Mouse (Mus musculus): Measurements from ENCODE around the gene Gas7. TPM values are rescaled to one million over a fixed set of nuclear protein-coding genes. Genes with fewer than 3 reads are reported as not detected.

Gas7 gene
- total RNA-seq, 1 experiment = 2.4 TPM

- H3K9ac ChIP-seq (ENCODE audit: insufficient read depth, low read depth, low read length, poor library complexity, severe bottlenecking) = no peak overlapping the region
- H3K4me1 ChIP-seq (ENCODE audit: control insufficient read depth in 2 of 2, insufficient read depth in 2 of 2, low read length in 2 of 2, poor library complexity in 1 of 2) = no peaks in the 10 kb centered on the region
- H3K36me3 ChIP-seq (ENCODE audit: control insufficient read depth, insufficient read depth, low read length, poor library complexity, severe bottlenecking) = no peaks in the 10 kb centered on the region
- no peak overlapping the region for H3K27ac ChIP-seq (ENCODE audit: insufficient read depth, low read depth, low read length, poor library complexity, severe bottlenecking)
- no peak overlapping the region for H3K4me3 ChIP-seq (ENCODE audit: insufficient read depth in 1 of 2, low read depth in 1 of 2, low read length in 2 of 2, poor library complexity in 1 of 2, severe bottlenecking in 1 of 2)
- DNase-seq (ENCODE audit: low read depth, low spot score) = no peak
- TF ChIP-seq ZNF384 (IDR thresholded peaks at IDR 0.05; ENCODE audit: low read depth, low read length) = no peak
- TF ChIP-seq ZC3H11A (IDR thresholded peaks at IDR 0.05; ENCODE audit: borderline replicate concordance, low read depth, low read length) = no peak
- TF ChIP-seq HCFC1 (IDR thresholded peaks at IDR 0.05; ENCODE audit: borderline replicate concordance, insufficient read depth, low read length) = no peak
- TF ChIP-seq CHD2 (IDR thresholded peaks at IDR 0.05; ENCODE audit: low read depth, low read length) = no peak
- no peak for TF ChIP-seq MAFK (IDR thresholded peaks at IDR 0.05; ENCODE audit: insufficient read depth, low read depth, low read length)
- no peaks in the 10 kb centered on the region for H3K9me3 ChIP-seq (ENCODE audit: control insufficient read depth, insufficient read depth, low read depth, low read length)
- in situ Hi-C loops (cut with MboI; ENCODE audit: low sequenced_read_pairs in 2 of 2, unreplicated experiment in 2 of 2) = no loop called here
These were observed 133.1 kb downstream of the Gas7 start for GRCm38 (mm10) chr11:67588196-67588827.

GRCm38 (mm10) chr11:67588828-67589314, 133.6 kb downstream of the Gas7 start:
- Histone ChIP-seq H3K9me3 (ENCODE audit: control insufficient read depth, insufficient read depth, low read depth, low read length) (no peaks in the 10 kb centered on the region), H3K36me3 (ENCODE audit: control insufficient read depth, insufficient read depth, low read length, poor library complexity, severe bottlenecking) (no peaks in the 10 kb centered on the region), H3K9ac (ENCODE audit: insufficient read depth, low read depth, low read length, poor library complexity, severe bottlenecking) (no peak overlapping the region), H3K4me1 (ENCODE audit: control insufficient read depth in 2 of 2, insufficient read depth in 2 of 2, low read length in 2 of 2, poor library complexity in 1 of 2) (no peaks in the 10 kb centered on the region), H3K4me3 (ENCODE audit: insufficient read depth in 1 of 2, low read depth in 1 of 2, low read length in 2 of 2, poor library complexity in 1 of 2, severe bottlenecking in 1 of 2) (no peak overlapping the region), H3K27ac (ENCODE audit: insufficient read depth, low read depth, low read length, poor library complexity, severe bottlenecking) (no peak overlapping the region)
- DNase-seq (ENCODE audit: low read depth, low spot score) = no peak
- no peak for TF ChIP-seq ZC3H11A (IDR thresholded peaks at IDR 0.05; ENCODE audit: borderline replicate concordance, low read depth, low read length)
- no peak for TF ChIP-seq MAFK (IDR thresholded peaks at IDR 0.05; ENCODE audit: insufficient read depth, low read depth, low read length)
- TF ChIP-seq HCFC1 (IDR thresholded peaks at IDR 0.05; ENCODE audit: borderline replicate concordance, insufficient read depth, low read length) = no peak
- TF ChIP-seq CHD2 (IDR thresholded peaks at IDR 0.05; ENCODE audit: low read depth, low read length) = no peak
- TF ChIP-seq ZNF384 (IDR thresholded peaks at IDR 0.05; ENCODE audit: low read depth, low read length) = no peak
- in situ Hi-C loops (cut with MboI; ENCODE audit: low sequenced_read_pairs in 2 of 2, unreplicated experiment in 2 of 2) = no loop called here

- Histone ChIP-seq H3K4me3 (ENCODE audit: insufficient read depth in 1 of 2, low read depth in 1 of 2, low read length in 2 of 2, poor library complexity in 1 of 2, severe bottlenecking in 1 of 2) (no peak overlapping the region), H3K9me3 (ENCODE audit: control insufficient read depth, insufficient read depth, low read depth, low read length) (no peaks in the 10 kb centered on the region), H3K4me1 (ENCODE audit: control insufficient read depth in 2 of 2, insufficient read depth in 2 of 2, low read length in 2 of 2, poor library complexity in 1 of 2) (no peaks in the 10 kb centered on the region), H3K36me3 (ENCODE audit: control insufficient read depth, insufficient read depth, low read length, poor library complexity, severe bottlenecking) (no peaks in the 10 kb centered on the region), H3K27ac (ENCODE audit: insufficient read depth, low read depth, low read length, poor library complexity, severe bottlenecking) (no peak overlapping the region), H3K9ac (ENCODE audit: insufficient read depth, low read depth, low read length, poor library complexity, severe bottlenecking) (no peak overlapping the region)
- DNase-seq (ENCODE audit: low read depth, low spot score) = no peak
- in situ Hi-C loops (cut with MboI; ENCODE audit: low sequenced_read_pairs in 2 of 2, unreplicated experiment in 2 of 2) = no loop called here
- TF ChIP-seq ZC3H11A (IDR thresholded peaks at IDR 0.05; ENCODE audit: borderline replicate concordance, low read depth, low read length) = no peak
- no peak for TF ChIP-seq ZNF384 (IDR thresholded peaks at IDR 0.05; ENCODE audit: low read depth, low read length)
- TF ChIP-seq CHD2 (IDR thresholded peaks at IDR 0.05; ENCODE audit: low read depth, low read length) = no peak
- TF ChIP-seq MAFK (IDR thresholded peaks at IDR 0.05; ENCODE audit: insufficient read depth, low read depth, low read length) = no peak
- no peak for TF ChIP-seq HCFC1 (IDR thresholded peaks at IDR 0.05; ENCODE audit: borderline replicate concordance, insufficient read depth, low read length)
These were observed 141.0 kb downstream of the Gas7 start for GRCm38 (mm10) chr11:67596233-67596632.

- Histone ChIP-seq H3K4me1 (ENCODE audit: control insufficient read depth in 2 of 2, insufficient read depth in 2 of 2, low read length in 2 of 2, poor library complexity in 1 of 2) (no peaks in the 10 kb centered on the region), H3K4me3 (ENCODE audit: insufficient read depth in 1 of 2, low read depth in 1 of 2, low read length in 2 of 2, poor library complexity in 1 of 2, severe bottlenecking in 1 of 2) (no peak overlapping the region), H3K9ac (ENCODE audit: insufficient read depth, low read depth, low read length, poor library complexity, severe bottlenecking) (no peak overlapping the region), H3K27ac (ENCODE audit: insufficient read depth, low read depth, low read length, poor library complexity, severe bottlenecking) (no peak overlapping the region), H3K9me3 (ENCODE audit: control insufficient read depth, insufficient read depth, low read depth, low read length) (no peaks in the 10 kb centered on the region), H3K36me3 (ENCODE audit: control insufficient read depth, insufficient read depth, low read length, poor library complexity, severe bottlenecking) (no peaks in the 10 kb centered on the region)
- no peak for DNase-seq (ENCODE audit: low read depth, low spot score)
- in situ Hi-C loops (cut with MboI; ENCODE audit: low sequenced_read_pairs in 2 of 2, unreplicated experiment in 2 of 2) = no loop called here
- no peak for TF ChIP-seq ZC3H11A (IDR thresholded peaks at IDR 0.05; ENCODE audit: borderline replicate concordance, low read depth, low read length)
- no peak for TF ChIP-seq HCFC1 (IDR thresholded peaks at IDR 0.05; ENCODE audit: borderline replicate concordance, insufficient read depth, low read length)
- no peak for TF ChIP-seq MAFK (IDR thresholded peaks at IDR 0.05; ENCODE audit: insufficient read depth, low read depth, low read length)
- no peak for TF ChIP-seq ZNF384 (IDR thresholded peaks at IDR 0.05; ENCODE audit: low read depth, low read length)
- no peak for TF ChIP-seq CHD2 (IDR thresholded peaks at IDR 0.05; ENCODE audit: low read depth, low read length)
These were observed 141.6 kb downstream of the Gas7 start for GRCm38 (mm10) chr11:67596856-67597255.

Data from ES-E14 (cell line).